ENCODE assay signal across 9 mouse cellular contexts in the genomic region with DNA sequence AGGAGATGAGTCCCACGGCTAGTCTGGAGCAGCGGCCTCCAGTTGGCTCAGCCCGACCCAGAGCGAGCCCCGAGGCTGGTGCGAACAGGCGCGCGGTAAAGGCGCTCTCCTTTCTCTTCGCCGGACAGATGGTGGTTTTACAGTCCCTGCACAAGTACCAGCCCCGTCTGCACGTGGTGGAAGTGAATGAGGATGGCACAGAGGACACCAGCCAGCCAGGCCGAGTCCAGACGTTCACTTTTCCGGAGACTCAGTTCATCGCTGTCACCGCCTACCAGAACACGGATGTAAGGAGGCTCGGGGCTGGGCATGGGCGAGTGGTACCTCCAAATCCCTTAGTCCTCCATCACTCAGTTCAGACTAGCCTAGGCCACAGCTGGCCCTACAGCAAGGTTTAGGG. TPM values are rescaled to one million over a fixed set of nuclear protein-coding genes. Genes with fewer than 3 reads are reported as not detected.
DNase-seq lines count a peak whose midpoint lies in the region; ATAC-seq and TF ChIP-seq lines count a peak whose summit lies in the region.
"Had no signal": no experiment of that assay in that cellular context is flagged by ENCODE, and none has a peak within 500 bp of the region (broad histone marks: within the 10 kb centered on the region; RNA-seq: fewer than 3 reads in every experiment).

No protein-coding gene starts in this region.

- peaks cover 39% of the 10 kb centered on the region for H3K4me1 ChIP-seq in forebrain, embryonic 15.5 days
- peaks cover 39% of the 10 kb centered on the region for H3K4me1 ChIP-seq in limb, embryonic 12.5 days (replicated peaks)

- ATAC-seq in forebrain, embryonic 15.5 days (replicated peaks) = peak; percentile 12
- no peak for ATAC-seq in limb, embryonic 12.5 days (ENCODE audit: insufficient number of reproducible peaks, insufficient read depth, low FRiP score, low TSS enrichment, low read depth)

- peaks cover 27% of the 10 kb centered on the region for H3K27me3 ChIP-seq in forebrain, embryonic 15.5 days
- peaks cover 88% of the 10 kb centered on the region for H3K27me3 ChIP-seq in limb, embryonic 12.5 days

- DNase-seq in gastrocnemius, adult 2 months = peak; percentile 27
- DNase-seq in gastrocnemius, postnatal 10 days = no peak
- DNase-seq in right cerebral cortex, adult 18-20 months = peak; percentile 26
- DNase-seq in right cerebral cortex, postnatal 36 days (ENCODE audit: low spot score in 2 of 2) = no peak
- DNase-seq in right cerebral cortex, postnatal 10 days (ENCODE audit: low spot score in 2 of 2) = peak; percentile 37 to 57
- DNase-seq in natural killer cell, adult 2 months (ENCODE audit: low spot score in 2 of 2) = no peak

- H3K9me3 ChIP-seq in forebrain, embryonic 15.5 days = no peaks in the 10 kb centered on the region
- H3K9me3 ChIP-seq in limb, embryonic 12.5 days = no peaks in the 10 kb centered on the region

- TF ChIP-seq CTCF in gastrocnemius, adult 2 months (IDR thresholded peaks at IDR 0.05) = no peak

- intact Hi-C loops in gastrocnemius, adult 2 months (cut with DNase I) = no loop called here

- H3K9ac ChIP-seq in forebrain, embryonic 15.5 days (replicated peaks) = peak overlapping the region; percentile 76
- no peak overlapping the region for H3K9ac ChIP-seq in limb, embryonic 12.5 days (replicated peaks)

- H3K27ac ChIP-seq in gastrocnemius, adult 2 months = no peak overlapping the region
- H3K27ac ChIP-seq in forebrain, embryonic 15.5 days (replicated peaks) = peak overlapping the region; percentile 95
- no peak overlapping the region for H3K27ac ChIP-seq in limb, embryonic 12.5 days

- peak overlapping the region; percentile 89 for H3K4me2 ChIP-seq in forebrain, embryonic 15.5 days (replicated peaks)
- H3K4me2 ChIP-seq in limb, embryonic 12.5 days = peak overlapping the region; percentile 37

- no peaks in the 10 kb centered on the region for H3K36me3 ChIP-seq in forebrain, embryonic 15.5 days
- no peaks in the 10 kb centered on the region for H3K36me3 ChIP-seq in limb, embryonic 12.5 days

- WGBS in forebrain, embryonic 15.5 days = 2% methylated on average over 22 of the region's 22 CpGs
- WGBS in limb, embryonic 12.5 days = 0% methylated on average over 22 of the region's 22 CpGs

- peak overlapping the region; percentile 11; the same call in 1 of the 2 replicates for H3K4me3 ChIP-seq in gastrocnemius, adult 2 months
- peak overlapping the region; percentile 50 for H3K4me3 ChIP-seq in forebrain, embryonic 15.5 days
- H3K4me3 ChIP-seq in limb, embryonic 12.5 days (replicated peaks) = peak overlapping the region; percentile 21

RNA-seq across cellular contexts. Expression of a gene that starts 4.4 kb away (rescaled TPM):
- total RNA-seq in gastrocnemius, adult 2 months (2021) = not detected
- under 1 TPM; 0.23 to 0.32 TPM for total RNA-seq in gastrocnemius, postnatal 10 days (2021)
- 60.8 and 61.6 TPM in 2 replicates for polyA plus RNA-seq in forebrain, embryonic 15.5 days (2015; fragmentation: Nextera tagmentation; extraction: Ambion mirVana)
- polyA plus RNA-seq in limb, embryonic 12.5 days (2016; fragmentation: Nextera tagmentation; extraction: Ambion mirVana) = 0.15 and 0.19 TPM in 2 replicates
- total RNA-seq: liver, adult 2 months had no signal
- polyA plus RNA-seq: liver, adult 2 months had no signal

Comparison
In these comparisons a context has a peak if more than half of its experiments do, and no peak if none do; other contexts are left out.
1. DNase-seq: peak in gastrocnemius, adult 2 months (single experiment), right cerebral cortex, adult 18-20 months (single experiment) and right cerebral cortex, postnatal 10 days (2 of 2); none in gastrocnemius, postnatal 10 days (single experiment), right cerebral cortex, postnatal 36 days (0 of 2) and natural killer cell, adult 2 months (0 of 2).
2. Peak in every context shown above with its lines, with median percentiles within 50 percentile points of each other: H3K4me3 ChIP-seq.